Mouse (Mus musculus): ENCODE results near the gene Plb1.

GRCm38 (mm10) chr5:32394586-32394985 lies 162.1 kb downstream of the Plb1 start:
- TF ChIP-seq FLI1 (IDR thresholded peaks at IDR 0.05; ENCODE audit: low read length): no peak
- TF ChIP-seq GATA1 (IDR thresholded peaks at IDR 0.05; ENCODE audit: borderline replicate concordance, low read length): no peak

Measured in megakaryocyte, embryonic 14.5 days (primary cell).